Mouse (Mus musculus) stomach, adult 2 months (tissue): Measurements from ENCODE around the gene Il3ra. TPM values are rescaled to one million over a fixed set of nuclear protein-coding genes. Genes with fewer than 3 reads are reported as not detected.

ENCODE experiments used
- polyA plus RNA-seq: library from polyadenylated mRNA; depleted of rRNA; stranded (reverse); fragments of >200 nt; gene quantifications from 2 replicates; pipeline ENCODE4 v1.2.3, GENCODE M21; 2012; rRNA removed

The Il3ra gene
- 15.4 and 37.1 TPM in 2 replicates for polyA plus RNA-seq

GRCm38 (mm10) chr14:14345948-14346812 is at the start of gene Il3ra:
Il3ra (plus strand) TSS chr14:14346275.

DNA sequence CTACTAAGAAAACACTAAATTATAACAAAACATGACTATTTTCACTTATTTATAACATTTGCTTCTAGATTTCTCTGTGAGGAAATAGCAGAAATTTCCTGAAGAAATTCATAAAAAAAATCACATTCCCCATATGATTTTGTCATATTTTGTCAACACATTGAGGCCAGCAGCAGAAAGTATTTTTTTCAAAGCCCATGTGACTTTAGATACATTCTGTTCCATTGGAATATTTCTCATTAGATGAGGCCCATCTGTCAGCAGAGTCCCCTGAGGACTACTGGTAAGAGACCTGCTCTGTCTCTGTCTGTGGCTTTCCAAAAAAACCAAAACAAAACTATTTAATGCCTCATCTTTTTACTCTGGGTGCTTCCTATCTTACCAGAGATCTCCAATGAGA is 23.5 kb upstream of the Il3ra start, which contains the start of gene Olfr31:
Olfr31 (plus strand) TSS at position 301 of the 400 bp plus-strand sequence.

DNA sequence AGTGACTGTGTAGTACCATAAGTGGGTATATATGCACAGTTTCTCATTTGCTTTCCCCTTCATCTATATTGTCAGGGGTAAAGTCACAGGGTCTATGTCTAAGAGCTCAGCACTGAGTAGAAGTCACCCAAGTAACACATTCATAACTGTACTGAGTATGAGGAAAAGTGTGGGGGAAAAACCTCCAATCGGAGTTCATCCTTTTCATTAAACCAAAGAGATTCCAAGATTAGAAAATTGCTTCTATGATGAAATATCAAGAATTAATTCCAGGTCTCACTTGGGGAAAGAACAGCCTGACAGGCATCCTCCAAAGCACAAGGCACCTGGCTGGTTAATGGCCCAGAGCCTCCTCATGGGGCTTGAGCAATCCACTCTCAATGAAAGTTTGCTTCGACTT is 54.9 kb downstream of the Il3ra start, which contains the start of gene Olfr721-ps1:
Olfr721-ps1 (plus strand) TSS at position 301 of the 400 bp plus-strand sequence.

Other genes with a start within 250 kb of the Il3ra start
- 6.5 and 9.8 TPM in 2 replicates for gene Psmd6, start 225.3 kb upstream of the Il3ra start, polyA plus RNA-seq
- gene Olfr720, start 159.4 kb upstream of the Il3ra start, polyA plus RNA-seq, result not detected in 2 replicates
- gene Olfr31, start 23.4 kb upstream of the Il3ra start, polyA plus RNA-seq, result not detected in 2 replicates
- gene Olfr721-ps1, start 55.0 kb downstream of the Il3ra start, polyA plus RNA-seq, result not detected in 2 replicates